Mouse (Mus musculus): ENCODE measurements at regions not wholly inside any gene's neighbourhood (a gene's known extent, or its start where the extent isn't known, plus 50 kb on each side); places are given as distances from the start of the nearest gene placed in this dataset.

- in situ Hi-C loops (cut with MboI, MseI): no loop called here
These were observed 154.4 kb upstream of the Lmcd1 start for GRCm38 (mm10) chr6:112119180-112119579.

DNA sequence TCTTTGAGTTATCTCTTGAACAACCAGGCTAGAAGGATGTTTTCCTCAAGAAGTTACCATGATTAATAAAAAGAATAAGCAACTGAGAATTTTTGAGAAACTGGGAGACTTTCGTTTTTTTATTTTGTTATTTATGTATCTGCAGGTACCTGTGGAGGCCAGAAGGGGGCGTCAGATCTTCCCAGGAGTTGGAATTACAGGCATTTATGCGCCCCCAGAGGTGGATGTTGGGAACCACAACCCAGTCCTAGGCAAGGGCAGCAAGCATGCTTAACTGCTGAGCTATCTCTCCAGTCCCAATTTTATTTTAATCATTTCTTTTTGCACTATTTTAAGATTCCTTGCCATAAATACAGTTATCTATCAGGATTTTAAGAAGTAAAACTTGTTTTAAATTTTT is 140.0 kb upstream of the Lmcd1 start:
- in situ Hi-C loops (cut with MboI, MseI): no loop called here

DNA sequence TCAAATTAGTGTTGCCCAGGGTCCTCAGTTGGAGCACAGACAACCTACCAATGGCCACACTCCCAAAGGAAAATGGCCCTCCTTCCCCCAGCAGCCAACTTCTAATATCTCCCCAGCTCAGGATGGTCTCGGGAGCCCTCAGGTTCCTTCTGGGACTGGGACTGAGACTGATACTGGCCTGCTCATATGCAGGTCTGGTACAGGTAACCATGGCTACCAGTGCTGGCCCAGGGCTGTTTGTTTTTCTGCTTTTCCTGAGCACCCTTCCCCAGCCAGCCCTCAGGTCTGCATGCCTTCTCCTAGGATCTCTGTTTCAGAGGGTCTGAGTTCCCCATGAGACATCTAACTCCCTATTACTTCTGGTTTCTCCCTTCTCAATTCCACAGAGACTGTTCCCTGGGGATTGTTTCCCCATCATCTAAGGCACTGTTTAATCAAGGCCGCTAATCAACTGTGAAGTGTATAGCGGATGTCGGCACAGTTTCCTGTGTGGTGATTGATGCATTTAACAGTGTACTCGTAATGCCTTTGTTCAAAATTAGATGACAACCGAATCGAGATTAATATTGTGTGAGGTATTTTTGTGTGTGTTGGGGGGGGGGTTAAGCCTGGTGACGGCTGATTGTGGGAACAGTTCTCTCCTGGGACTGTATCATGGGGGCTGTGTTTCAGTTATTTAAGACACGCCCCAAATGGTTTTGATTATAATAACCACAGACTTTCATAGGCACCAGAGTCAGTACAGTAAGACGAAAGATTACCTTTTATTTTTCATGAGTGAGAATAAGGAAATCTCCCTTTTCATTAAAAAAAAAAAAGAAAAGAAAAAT is 120.8 kb upstream of the Lmcd1 start:
- in situ Hi-C loops (cut with MboI, MseI): no loop called here

DNA sequence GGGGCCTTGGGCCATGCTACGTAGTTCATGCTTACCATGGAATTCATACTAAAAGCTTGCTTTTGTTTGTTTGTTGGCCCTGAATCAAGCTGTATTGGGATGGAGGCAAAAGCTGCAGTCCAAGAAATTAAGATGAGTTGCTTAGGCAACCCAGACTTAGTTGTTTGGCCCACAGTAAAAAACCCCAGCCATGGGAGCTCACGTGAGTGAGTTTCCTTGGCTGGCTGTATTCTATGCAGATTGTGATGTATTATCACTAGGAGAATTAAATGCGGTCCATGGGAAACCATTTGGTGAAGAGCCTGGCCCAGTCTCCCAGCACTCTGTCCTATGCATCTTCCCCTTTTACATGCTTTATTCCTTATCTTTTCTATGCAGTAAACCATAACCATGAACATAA is 106.1 kb upstream of the Lmcd1 start:
- in situ Hi-C loops (cut with MboI, MseI): no loop called here

DNA sequence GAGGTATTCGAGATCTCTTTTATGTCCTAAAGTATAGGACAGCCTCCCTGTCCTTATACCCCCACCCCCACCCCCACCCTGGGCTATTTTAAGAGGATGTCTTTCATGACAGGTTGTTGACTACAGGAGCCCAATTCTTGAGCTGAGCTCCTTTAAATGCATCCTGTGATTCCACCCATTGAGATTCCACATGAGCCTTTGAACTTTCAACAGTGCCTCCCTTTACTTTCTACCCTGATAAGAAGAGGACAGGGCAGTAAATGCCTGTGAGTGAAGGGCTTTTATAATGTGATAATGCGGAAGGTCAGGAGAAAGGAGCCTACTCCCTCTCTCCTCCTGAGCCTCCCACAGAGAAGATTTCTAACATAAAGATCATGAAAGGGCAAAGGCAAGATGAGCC is 97.2 kb upstream of the Lmcd1 start:
- in situ Hi-C loops (cut with MboI, MseI): no loop called here

GRCm38 (mm10) chr6:112187636-112188035 is 85.9 kb upstream of the Lmcd1 start:
- in situ Hi-C loops (cut with MboI, MseI): loop anchor here (5.0 kb wide), 1 partner anchor 1105 kb away; no protein-coding TSS in a partner anchor

- in situ Hi-C loops (cut with MboI, MseI): no loop called here
These were observed 82.5 kb upstream of the Lmcd1 start for GRCm38 (mm10) chr6:112191032-112191431.

DNA sequence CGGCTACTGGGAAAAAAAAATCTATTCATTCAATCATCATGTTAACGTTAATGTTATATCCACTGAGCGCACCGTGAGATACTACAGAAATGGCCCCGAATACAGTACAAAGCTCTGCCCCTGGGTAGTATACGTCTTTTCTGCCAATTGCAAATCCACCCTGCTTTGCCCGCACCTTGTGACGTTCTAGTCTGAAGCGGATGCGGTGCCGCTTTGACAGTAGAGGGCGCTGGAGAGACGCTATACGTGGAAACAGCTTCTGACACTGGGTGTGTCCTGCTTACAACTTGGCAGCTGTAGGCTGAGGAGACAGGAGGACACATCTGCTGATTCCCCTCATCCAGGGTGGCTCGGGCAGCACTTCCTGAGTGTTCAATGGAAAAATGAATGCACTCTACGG is 76.1 kb upstream of the Lmcd1 start:
- in situ Hi-C loops (cut with MboI, MseI): no loop called here

- in situ Hi-C loops (cut with MboI, MseI): no loop called here
These were observed 74.3 kb upstream of the Lmcd1 start for GRCm38 (mm10) chr6:112199241-112199640.

DNA sequence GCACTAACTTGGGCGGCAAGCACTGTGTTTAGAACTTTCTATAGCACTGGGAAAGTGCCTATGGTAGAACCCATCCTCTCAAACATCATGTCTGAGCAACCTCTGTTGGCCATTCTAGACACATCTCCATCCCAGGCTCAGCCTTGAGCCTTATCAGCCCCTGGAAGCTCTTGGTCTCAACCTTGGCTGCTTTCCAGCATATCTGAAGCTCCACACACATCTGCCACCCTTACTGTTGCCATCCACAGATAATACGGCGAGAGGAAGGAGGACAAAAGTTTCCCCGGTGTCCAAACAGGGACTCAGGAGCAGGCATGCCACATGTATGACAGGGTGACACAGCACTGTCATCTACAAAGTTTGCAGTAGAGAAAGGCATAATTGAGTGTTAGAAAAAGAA is 71.4 kb upstream of the Lmcd1 start:
- in situ Hi-C loops (cut with MboI, MseI): no loop called here

GRCm38 (mm10) chr6:112203321-112203720 is 70.2 kb upstream of the Lmcd1 start:
- in situ Hi-C loops (cut with MboI, MseI): no loop called here

- in situ Hi-C loops (cut with MboI, MseI): loop anchor here (5.0 kb wide), 1 partner anchor 167 kb away; no protein-coding TSS in a partner anchor
These were observed 68.6 kb upstream of the Lmcd1 start for GRCm38 (mm10) chr6:112204956-112205355.

- in situ Hi-C loops (cut with MboI, MseI): loop anchor here (5.0 kb wide), 1 partner anchor 167 kb away; no protein-coding TSS in a partner anchor
These were observed 68.0 kb upstream of the Lmcd1 start for GRCm38 (mm10) chr6:112205420-112205995.

GRCm38 (mm10) chr6:112207229-112207628 is 66.3 kb upstream of the Lmcd1 start:
- in situ Hi-C loops (cut with MboI, MseI): loop anchor here (5.0 kb wide), 1 partner anchor 165 kb away; no protein-coding TSS in a partner anchor

DNA sequence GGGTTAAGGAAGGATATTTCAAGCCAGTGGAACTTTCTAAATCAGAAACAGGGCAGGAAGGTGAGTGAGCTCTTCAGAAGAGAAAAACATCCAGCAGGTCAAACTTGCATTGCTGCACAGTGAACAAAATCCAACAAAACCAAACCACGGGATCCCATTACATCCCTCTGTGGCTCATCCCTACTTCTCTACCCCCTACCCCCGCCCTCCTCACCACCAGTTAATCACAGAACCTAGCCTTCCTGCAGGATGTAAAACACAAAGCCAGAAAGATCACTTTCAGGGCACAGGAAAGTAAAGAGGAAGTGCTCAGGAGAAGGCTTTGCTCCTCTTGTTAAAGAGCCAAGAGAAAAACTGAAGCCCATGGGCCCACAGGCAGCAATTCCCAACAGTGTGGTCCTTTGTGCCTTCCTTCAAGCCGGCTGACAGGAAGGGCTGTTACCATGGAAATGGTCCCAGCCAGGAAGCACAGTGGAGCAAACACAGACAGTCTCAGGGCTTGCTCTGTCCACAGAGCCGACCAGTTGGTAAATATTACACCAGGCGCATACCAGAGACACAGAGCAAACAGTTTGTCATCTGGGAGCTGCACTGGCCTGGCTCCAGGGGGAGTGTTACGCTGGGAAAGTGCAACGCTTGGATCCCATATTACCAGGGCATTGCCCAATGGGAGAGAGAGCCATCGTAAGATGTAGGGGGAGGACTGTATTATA is 63.2 kb upstream of the Lmcd1 start:
- in situ Hi-C loops (cut with MboI, MseI): no loop called here

GRCm38 (mm10) chr6:112216868-112217267 is 56.7 kb upstream of the Lmcd1 start:
- in situ Hi-C loops (cut with MboI, MseI): no loop called here

DNA sequence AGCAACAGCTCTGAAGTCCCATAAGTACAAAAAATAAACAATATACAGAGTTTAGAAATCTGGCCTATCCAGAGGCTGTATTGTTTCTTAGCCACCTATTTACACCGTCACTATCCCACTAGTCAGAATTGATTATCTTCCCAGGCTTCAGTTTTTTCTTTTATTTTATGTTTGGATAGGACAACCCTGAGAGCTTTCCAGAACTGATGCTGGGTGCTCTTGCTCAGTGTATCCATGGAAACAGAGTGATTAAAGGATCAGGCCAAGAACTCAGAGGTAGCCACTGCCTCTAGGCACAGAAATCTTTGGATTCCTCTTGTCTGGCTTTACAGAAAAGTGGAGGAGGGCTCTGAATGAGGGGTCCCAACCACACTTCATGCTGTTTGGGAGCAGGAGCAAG is 55.3 kb upstream of the Lmcd1 start:
- in situ Hi-C loops (cut with MboI, MseI): no loop called here

DNA sequence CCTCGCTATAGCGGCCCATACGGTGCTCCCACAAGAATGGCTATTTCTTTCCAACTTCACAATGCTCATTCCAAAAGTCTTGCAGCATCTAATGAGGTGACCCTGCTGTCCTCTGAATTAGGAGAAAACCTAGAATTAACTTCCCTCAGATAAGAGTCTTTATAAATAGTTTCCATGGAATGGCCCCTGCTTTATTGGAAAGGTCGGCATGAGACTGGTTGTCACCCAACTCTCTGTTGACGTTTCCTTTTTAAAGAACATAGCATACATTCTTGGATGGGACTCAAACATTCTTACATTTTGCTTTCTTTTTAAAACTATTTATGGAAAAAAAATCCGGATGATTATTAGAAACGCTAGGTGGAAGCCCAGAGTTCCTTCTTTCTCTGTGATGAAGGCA is 53.9 kb upstream of the Lmcd1 start:
- in situ Hi-C loops (cut with MboI, MseI): no loop called here

DNA sequence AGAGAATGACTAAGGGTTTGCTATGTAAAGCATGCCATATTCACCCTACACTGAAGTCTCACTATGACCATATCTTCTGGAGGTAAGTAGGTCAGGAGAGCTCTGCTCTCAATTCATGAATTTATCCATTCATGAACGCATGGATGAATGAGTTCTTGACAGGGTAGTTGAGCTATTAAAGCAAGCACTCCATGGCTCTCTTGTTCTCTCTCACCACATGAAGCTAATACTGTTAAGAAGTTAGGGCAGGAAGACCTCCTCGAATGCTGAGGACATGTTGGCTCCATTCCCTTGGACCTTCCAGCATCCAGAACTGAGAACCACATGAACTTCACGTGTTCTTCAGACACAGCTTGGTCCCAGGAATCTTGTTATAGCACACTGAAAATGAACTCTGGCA is 53.4 kb upstream of the Lmcd1 start:
- in situ Hi-C loops (cut with MboI, MseI): no loop called here

DNA sequence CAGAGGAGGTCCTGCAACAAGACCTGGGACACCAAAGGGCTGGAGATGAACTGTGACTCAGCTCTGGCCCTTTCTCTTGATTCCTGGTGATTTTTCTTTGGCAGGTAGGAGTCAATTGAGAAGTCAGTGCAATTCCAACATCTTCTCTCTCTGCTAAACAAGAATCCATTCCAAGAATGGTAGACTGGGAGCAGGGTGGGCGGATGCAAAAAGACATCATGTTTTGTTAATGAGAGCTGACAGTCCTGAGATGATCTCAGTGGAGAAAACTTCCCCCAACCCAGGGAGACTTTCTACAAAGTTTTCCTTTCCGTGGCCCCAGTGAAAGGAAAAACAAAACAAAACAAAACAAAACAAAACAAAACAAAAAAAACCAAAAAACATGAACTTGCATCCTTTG is 52.2 kb upstream of the Lmcd1 start:
- in situ Hi-C loops (cut with MboI, MseI): no loop called here

GRCm38 (mm10) chr6:112223325-112223724 is 50.2 kb upstream of the Lmcd1 start:
- in situ Hi-C loops (cut with MboI, MseI): no loop called here
